Mouse (Mus musculus) 3134 (cell line): ENCODE data around the gene Arpc3.
"Not testable (repeated sequence)": the region's sequence is repeated elsewhere in the genome, so short reads cannot be mapped to it uniquely, and the experiment has no call there.

Source experiments
- DNase-seq: peaks from one replicate; pipeline ENCODE4 v3.0.0-alpha.2; 2011; ENCODE audit warnings: low spot score; ENCODE audit not compliant: insufficient read length; ENCODE audit errors: extremely low read depth

Arpc3 gene

DNA sequence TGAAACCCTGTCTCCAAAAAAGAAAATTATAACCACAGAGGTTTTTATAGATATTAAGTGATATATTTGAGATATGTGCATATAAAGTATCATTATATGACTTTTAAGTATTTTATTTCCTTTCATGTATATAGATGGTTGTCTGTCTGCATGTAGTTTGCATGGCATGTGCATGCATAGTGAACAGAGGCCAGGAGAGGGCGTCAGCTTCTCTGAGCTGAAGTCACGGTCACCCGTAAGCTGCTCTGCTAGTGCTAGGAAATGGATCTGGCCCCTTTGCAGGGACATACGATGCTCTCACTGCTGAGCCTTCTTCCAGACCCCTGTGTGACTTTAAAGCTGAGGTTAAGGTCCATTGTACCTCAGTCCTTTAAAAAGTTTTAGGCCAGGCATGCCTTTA, 42.9 kb downstream of the Arpc3 start:
- DNase-seq: no peak

DNA sequence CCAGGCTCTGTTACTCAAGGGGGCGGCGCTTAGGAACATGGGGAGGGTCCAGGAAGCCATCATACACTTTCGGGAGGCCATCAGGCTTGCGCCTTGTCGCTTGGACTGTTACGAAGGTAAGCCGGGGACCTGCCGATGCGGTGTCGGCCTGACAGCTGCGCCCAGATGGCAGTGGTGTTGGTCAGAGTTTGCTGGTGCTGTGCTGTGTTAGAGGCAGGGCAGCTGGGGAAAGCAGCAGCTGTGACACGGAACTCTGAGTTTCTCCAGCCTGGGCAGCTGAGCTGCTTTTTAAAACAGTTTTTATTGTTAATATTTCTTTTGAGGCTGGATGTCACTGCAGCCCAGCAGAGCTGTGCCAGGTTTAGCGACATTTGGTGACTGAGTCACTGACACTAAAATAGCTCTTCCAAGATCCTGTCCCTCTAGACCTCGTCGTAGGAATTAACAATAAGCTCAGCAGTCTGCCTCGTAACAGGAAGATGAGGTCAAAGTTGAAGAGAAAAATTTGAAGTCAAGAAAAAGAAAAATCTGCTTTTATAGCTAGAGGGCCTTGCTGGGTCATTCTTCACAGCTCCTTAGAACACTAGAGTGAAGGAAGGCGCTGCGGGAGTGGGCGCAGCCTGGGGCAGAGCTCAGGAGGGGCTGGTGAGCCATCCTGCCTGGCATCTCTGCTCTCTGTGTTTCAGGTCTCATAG, 47.9 kb downstream of the Arpc3 start:
- DNase-seq: no peak

- no peak for DNase-seq
Observed at GRCm38 (mm10) chr5:122440095-122440630, 48.5 kb downstream of the Arpc3 start.

GRCm38 (mm10) chr5:122444492-122444891, 52.8 kb downstream of the Arpc3 start:
- no peak for DNase-seq

DNA sequence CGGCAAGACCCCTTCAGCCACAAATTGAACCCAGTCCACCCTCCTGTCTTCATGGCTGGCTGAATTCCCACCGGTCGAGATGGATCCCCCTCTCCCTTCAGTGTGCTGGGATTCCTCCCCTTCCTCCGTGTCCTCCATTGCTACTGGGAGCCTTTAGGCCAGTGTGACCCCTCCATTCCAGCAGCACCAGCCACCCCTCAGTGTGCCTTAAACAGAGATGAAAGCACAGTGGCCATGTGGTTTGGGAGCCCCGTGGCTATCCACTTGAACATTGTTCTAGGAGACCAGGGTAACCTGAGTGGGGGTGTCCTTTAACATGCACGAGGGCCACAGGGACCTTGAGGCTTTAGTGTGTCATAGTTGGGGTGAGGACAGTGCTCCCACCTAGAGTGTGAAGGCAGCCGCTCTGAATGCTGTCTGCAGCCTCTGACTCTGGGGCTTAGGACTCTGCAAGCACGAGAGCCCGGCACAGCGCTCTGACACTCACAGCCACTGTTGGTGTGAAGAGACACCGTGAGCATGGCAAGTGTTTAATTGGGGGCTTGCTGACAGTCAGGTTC, 53.5 kb downstream of the Arpc3 start:
- DNase-seq: no peak

- peak; percentile 26 for DNase-seq
Observed at GRCm38 (mm10) chr5:122447857-122448256, 56.2 kb downstream of the Arpc3 start.

GRCm38 (mm10) chr5:122448869-122449268, 57.2 kb downstream of the Arpc3 start:
- DNase-seq: no peak

- no peak for DNase-seq
Observed at GRCm38 (mm10) chr5:122449946-122450345, 58.3 kb downstream of the Arpc3 start.

DNA sequence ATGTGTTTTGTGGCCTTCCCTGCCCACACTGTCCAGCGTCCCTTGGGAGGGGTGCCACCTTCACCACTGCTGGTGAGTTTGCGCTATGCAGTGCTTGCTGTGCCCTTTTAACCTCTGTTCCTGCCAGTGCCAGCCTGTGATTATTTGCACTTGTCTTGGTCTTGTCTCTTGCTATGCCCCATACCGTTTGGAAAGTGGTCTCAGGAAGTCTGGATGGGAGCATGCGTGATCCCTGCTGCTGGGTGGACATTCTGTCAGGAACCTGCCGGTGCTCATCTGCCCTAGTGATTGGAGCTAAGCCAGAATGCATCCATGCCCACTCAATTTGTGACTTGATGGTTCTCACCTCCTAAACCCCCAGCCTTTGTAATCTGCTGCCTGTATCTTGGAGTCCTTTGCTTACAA, 59.2 kb downstream of the Arpc3 start:
- DNase-seq: no peak

GRCm38 (mm10) chr5:122451324-122451723, 59.6 kb downstream of the Arpc3 start:
- DNase-seq: no peak

DNA sequence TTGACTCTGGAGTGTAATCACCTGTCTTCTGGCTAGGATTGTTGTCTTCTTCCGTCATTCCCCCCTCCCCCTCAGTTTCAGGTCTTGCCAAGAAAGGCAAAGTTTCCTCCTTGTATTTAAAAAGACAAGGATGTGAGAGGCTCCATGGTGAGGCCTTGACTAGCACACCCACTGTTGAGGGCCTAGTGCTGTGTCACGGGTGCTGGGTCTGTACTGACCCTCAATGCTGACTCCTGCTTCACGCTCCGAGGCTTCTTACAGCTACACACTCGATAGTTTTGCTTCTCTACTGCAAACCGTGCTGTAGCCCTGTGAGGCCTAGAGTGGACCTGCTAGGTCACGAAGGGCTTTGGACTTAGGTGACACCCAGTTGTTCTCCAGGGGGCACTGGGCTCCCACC, 60.5 kb downstream of the Arpc3 start:
- DNase-seq: no peak

- no peak for DNase-seq
Observed at GRCm38 (mm10) chr5:122453188-122453587, 61.5 kb downstream of the Arpc3 start.

DNA sequence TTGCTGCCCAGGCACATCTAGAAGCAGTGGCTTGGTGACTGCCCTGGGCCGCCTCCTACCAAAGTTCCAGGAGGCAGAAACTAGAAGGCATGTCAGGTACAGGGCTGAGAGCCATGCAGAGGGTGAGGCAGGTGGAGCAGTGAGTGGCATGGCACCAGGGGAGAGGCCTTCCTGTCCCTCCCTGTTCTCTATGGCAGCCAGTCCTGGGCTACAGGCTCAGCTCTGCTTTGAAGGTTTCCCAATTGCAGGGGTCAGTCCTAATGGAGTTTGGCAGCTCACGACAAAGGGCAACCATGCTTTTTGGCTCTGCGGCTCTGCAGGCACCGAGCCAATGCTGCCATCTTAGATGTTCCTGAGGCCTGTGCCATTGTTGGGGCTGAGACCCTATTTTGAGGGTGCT, 62.8 kb downstream of the Arpc3 start:
- DNase-seq: no peak

DNA sequence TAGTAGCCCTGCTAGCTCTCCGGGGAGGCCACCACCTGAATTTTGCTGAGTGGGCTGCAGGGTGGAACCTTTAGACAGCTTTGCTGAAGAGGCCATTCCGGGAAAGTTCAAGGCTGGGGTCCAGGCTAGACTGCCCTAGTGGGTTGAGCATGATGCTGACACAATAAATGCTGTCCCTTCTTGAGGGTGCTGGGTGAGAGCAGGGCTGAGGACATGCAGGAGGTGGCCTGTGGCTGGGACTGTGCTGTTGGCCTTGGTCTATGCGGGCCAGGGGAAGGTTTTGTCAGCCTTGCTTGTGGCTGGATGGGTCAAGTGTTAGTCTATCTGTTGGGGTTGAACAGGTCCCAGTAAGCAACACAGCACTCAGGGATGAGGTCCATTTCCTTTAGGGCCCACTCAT, 63.2 kb downstream of the Arpc3 start:
- DNase-seq: no peak

DNA sequence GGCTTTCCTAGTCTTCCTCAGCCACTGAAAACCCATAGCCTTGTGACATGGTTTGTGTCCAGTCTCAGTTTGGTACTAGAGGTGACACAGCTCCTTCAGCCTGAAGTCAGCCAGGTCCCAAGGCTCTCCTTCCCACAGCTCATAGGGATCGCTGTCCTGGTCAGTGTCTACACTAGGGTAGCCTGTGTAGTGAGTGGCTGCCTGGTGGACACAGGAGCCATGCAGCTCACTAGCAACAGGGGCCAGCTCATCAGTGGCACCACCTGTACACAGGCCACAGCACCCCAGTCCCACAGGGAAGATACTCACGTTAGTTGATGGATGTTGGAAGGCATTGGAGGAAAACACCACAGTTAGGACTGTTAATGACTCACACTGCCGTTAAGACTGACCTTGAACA, 63.9 kb downstream of the Arpc3 start:
- no peak for DNase-seq

GRCm38 (mm10) chr5:122457054-122457453, 65.4 kb downstream of the Arpc3 start:
- DNase-seq: not testable (repeated sequence)

DNA sequence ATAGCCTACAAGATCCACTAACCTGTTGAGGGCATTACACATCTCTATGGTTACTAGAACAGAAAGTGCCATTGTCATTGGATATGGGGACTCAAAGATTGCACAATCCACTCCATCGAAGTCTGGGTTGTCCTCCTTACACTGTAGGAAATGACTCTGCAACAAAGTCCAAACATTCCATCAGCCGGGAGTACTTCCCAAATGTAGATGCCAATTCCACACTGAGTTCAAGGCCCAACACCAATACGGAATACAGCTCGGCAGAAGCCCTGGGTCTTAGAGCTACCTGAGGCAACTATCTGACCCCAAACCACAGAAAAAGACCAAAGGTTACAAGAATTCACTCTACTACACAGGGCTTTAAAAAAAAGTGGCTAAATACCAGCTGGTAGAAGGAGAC, 66.4 kb downstream of the Arpc3 start:
- DNase-seq: no peak

DNA sequence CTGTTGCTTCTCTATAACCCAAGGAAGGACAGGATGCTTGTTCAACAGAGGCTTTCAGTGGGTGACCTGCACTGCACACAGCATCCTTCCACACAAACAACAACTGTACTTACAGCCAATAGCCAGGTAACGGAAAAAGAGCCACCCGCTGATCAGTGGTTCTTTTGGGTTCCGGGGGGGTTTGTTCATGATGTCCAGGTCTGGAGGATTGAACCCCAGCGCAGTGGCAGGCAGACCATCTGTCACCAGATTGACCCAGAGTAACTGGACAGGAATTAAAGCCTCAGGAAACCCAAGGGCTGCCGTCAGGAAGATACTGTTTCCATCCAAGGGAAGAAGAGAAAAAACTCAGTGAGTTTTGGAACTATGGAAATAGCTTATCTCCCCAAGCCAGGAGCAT, 67.7 kb downstream of the Arpc3 start:
- DNase-seq: no peak

GRCm38 (mm10) chr5:122460656-122461055, 69.0 kb downstream of the Arpc3 start:
- no peak for DNase-seq

- no peak for DNase-seq
Observed at GRCm38 (mm10) chr5:122461431-122461830, 69.8 kb downstream of the Arpc3 start.
